Mouse (Mus musculus) limb, embryonic 11.5 days (tissue): ENCODE results near the gene Kmt2b. TPM values are rescaled to one million over a fixed set of nuclear protein-coding genes. Genes with fewer than 3 reads are reported as not detected.
A peak's percentile ranks its signal among the peaks of the same experiment; 100 is the strongest.

Experiments
- ATAC-seq: fragments of 200-750 bp; cut with Nextera tagmentation; 2 replicates; pipeline ENCODE4 v1.8.0; 2017; ENCODE audit warnings: low read depth; ENCODE audit not compliant: insufficient number of reproducible peaks, low FRiP score, low TSS enrichment
- DNase-seq: peaks from one replicate; pipeline ENCODE4 v3.0.0-alpha.2; 2015; ENCODE audit warnings: low spot score
- H3K27ac ChIP-seq: fragments of 300-500 bp; sonication (generic); replicated peaks from 2 replicates; pipeline ENCODE4 v1.5.1; 2014; ENCODE audit warnings: low read depth, mild to moderate bottlenecking, low read length
- H3K27me3 ChIP-seq: fragments of 300-500 bp; sonication (generic); 2 replicates; pipeline ENCODE4 v1.6.1; 2014; ENCODE audit warnings: mild to moderate bottlenecking, low read length, mixed read lengths; ENCODE audit not compliant: control insufficient read depth, insufficient read depth
- H3K36me3 ChIP-seq: fragments of 300-500 bp; sonication (generic); 2 replicates; pipeline ENCODE4 v1.6.1; 2014; ENCODE audit warnings: mild to moderate bottlenecking, low read length, moderate library complexity, mixed read lengths; ENCODE audit not compliant: control insufficient read depth, insufficient read depth
- H3K4me1 ChIP-seq: fragments of 300-500 bp; sonication (generic); 2 replicates; pipeline ENCODE4 v1.6.1; 2014; ENCODE audit warnings: low read length, mixed read lengths; ENCODE audit not compliant: control insufficient read depth, insufficient read depth
- H3K4me2 ChIP-seq: fragments of 300-500 bp; sonication (generic); 2 replicates; pipeline ENCODE4 v1.6.1; 2014; ENCODE audit warnings: low read depth, mild to moderate bottlenecking, moderate library complexity; ENCODE audit not compliant: severe bottlenecking
- H3K4me3 ChIP-seq: fragments of 300-500 bp; sonication (generic); 2 replicates; pipeline ENCODE4 v1.5.1; 2014; ENCODE audit warnings: low read depth, low read length
- H3K9ac ChIP-seq: fragments of 300-500 bp; sonication (generic); 2 replicates; pipeline ENCODE4 v1.6.1; 2014; ENCODE audit warnings: mild to moderate bottlenecking, low read length
- H3K9me3 ChIP-seq: fragments of 300-500 bp; sonication (generic); 2 replicates; pipeline ENCODE4 v1.6.1; 2016; ENCODE audit warnings: low read length; ENCODE audit not compliant: control insufficient read depth
- WGBS: fragments of 180-500 bp; shearing (Covaris S2); extraction: QIAGEN DNeasy Blood & Tissue Kit; methylation state at CpG from one replicate; pipeline ENCODE4 v1.1.7; 2014; 5-methylcytosine and 5-hydroxymethylcytosine counted together
- polyA plus RNA-seq: library from polyadenylated mRNA; unstranded; fragments of >200 nt; fragmentation: Nextera tagmentation; extraction: Ambion mirVana; gene quantifications from 2 replicates; pipeline ENCODE4 v1.2.1, GENCODE M21; 2014

Kmt2b gene
- polyA plus RNA-seq, 1 experiment from 2014 or later: 11.9 TPM

- H3K9me3 ChIP-seq: no peaks in the 10 kb centered on the region
- H3K4me1 ChIP-seq: peaks cover 11% of the 10 kb centered on the region
- peak overlapping the region; percentile 91 for H3K27ac ChIP-seq
- no peaks in the 10 kb centered on the region for H3K27me3 ChIP-seq
- ATAC-seq (peak; percentile 22; the same call in 1 of the 2 replicates), DNase-seq (peak; percentile 58)
- peak overlapping the region; percentile 92 for H3K9ac ChIP-seq
- peak overlapping the region; percentile 84 for H3K4me3 ChIP-seq
- peaks cover 24% of the 10 kb centered on the region for H3K36me3 ChIP-seq
- WGBS: under 1% methylated on average over 61 of the region's 67 CpGs
- peak overlapping the region; percentile 84 for H3K4me2 ChIP-seq
These were observed 471 bp downstream of the Kmt2b start for GRCm38 (mm10) chr7:30587842-30588667.

GRCm38 (mm10) chr7:30586455-30587020 is 2.0 kb downstream of the Kmt2b start:
- no peaks in the 10 kb centered on the region for H3K27me3 ChIP-seq
- 92% methylated on average over 28 of the region's 28 CpGs for WGBS
- H3K4me1 ChIP-seq: peaks cover 11% of the 10 kb centered on the region
- 0 out of 2 replicates have a peak overlapping the region, but pooled peaks have one; percentile 6 for H3K4me3 ChIP-seq
- DNase-seq (no peak), ATAC-seq (no peak)
- peaks cover 35% of the 10 kb centered on the region for H3K36me3 ChIP-seq
- H3K4me2 ChIP-seq: no peak overlapping the region
- no peaks in the 10 kb centered on the region for H3K9me3 ChIP-seq
- no peak overlapping the region for H3K9ac ChIP-seq
- no peak overlapping the region for H3K27ac ChIP-seq

- H3K4me2 ChIP-seq: no peak overlapping the region
- no peak for ATAC-seq
- H3K27me3 ChIP-seq: no peaks in the 10 kb centered on the region
- 93% methylated on average over 7 of the region's 7 CpGs for WGBS
- peaks cover 11% of the 10 kb centered on the region for H3K4me1 ChIP-seq
- no peak for DNase-seq
- H3K9ac ChIP-seq: no peak overlapping the region
- H3K27ac ChIP-seq: no peak overlapping the region
- H3K9me3 ChIP-seq: no peaks in the 10 kb centered on the region
- peaks cover 44% of the 10 kb centered on the region for H3K36me3 ChIP-seq
- H3K4me3 ChIP-seq: no peak overlapping the region; the same call in 1 of the 2 replicates
These were observed 3.4 kb downstream of the Kmt2b start for GRCm38 (mm10) chr7:30585170-30585569.

GRCm38 (mm10) chr7:30584339-30584738 is 4.2 kb downstream of the Kmt2b start:
- 94% methylated on average over 10 of the region's 10 CpGs for WGBS
- no peaks in the 10 kb centered on the region for H3K27me3 ChIP-seq
- no peak for DNase-seq
- no peak overlapping the region for H3K4me3 ChIP-seq
- H3K36me3 ChIP-seq: peaks cover 51% of the 10 kb centered on the region
- no peak overlapping the region for H3K27ac ChIP-seq
- H3K4me2 ChIP-seq: no peak overlapping the region
- H3K9ac ChIP-seq: no peak overlapping the region
- no peaks in the 10 kb centered on the region for H3K9me3 ChIP-seq
- peaks cover 6% of the 10 kb centered on the region for H3K4me1 ChIP-seq
- ATAC-seq: no peak

- Histone ChIP-seq H3K4me2 (no peak overlapping the region), H3K4me3 (no peak overlapping the region), H3K4me1 (no peaks in the 10 kb centered on the region), H3K27ac (no peak overlapping the region), H3K27me3 (no peaks in the 10 kb centered on the region), H3K9ac (no peak overlapping the region), H3K9me3 (no peaks in the 10 kb centered on the region), H3K36me3 (peaks cover 68% of the 10 kb centered on the region)
- 95% methylated on average over 16 of the region's 16 CpGs for WGBS
- ATAC-seq: no peak
- no peak for DNase-seq
These were observed 7.0 kb downstream of the Kmt2b start for GRCm38 (mm10) chr7:30581547-30581946.

- H3K27me3 ChIP-seq: no peaks in the 10 kb centered on the region
- DNase-seq (no peak), ATAC-seq (no peak)
- H3K4me1 ChIP-seq: no peaks in the 10 kb centered on the region
- no peak overlapping the region for H3K4me2 ChIP-seq
- H3K9ac ChIP-seq: no peak overlapping the region
- 0 out of 2 replicates have a peak overlapping the region, but pooled peaks have one; percentile 2 for H3K4me3 ChIP-seq
- WGBS: 90% methylated on average over 8 of the region's 8 CpGs
- H3K27ac ChIP-seq: no peak overlapping the region
- no peaks in the 10 kb centered on the region for H3K9me3 ChIP-seq
- H3K36me3 ChIP-seq: peaks cover 73% of the 10 kb centered on the region
These were observed 8.6 kb downstream of the Kmt2b start for GRCm38 (mm10) chr7:30579950-30580349.

GRCm38 (mm10) chr7:30572969-30573368 is 15.6 kb downstream of the Kmt2b start:
- H3K9me3 ChIP-seq: no peaks in the 10 kb centered on the region
- H3K4me1 ChIP-seq: no peaks in the 10 kb centered on the region
- no peak overlapping the region for H3K4me2 ChIP-seq
- 86% methylated on average over 2 of the region's 2 CpGs for WGBS
- DNase-seq (no peak), ATAC-seq (no peak)
- H3K27ac ChIP-seq: no peak overlapping the region
- no peak overlapping the region for H3K4me3 ChIP-seq
- H3K36me3 ChIP-seq: peaks cover 67% of the 10 kb centered on the region
- H3K9ac ChIP-seq: no peak overlapping the region
- H3K27me3 ChIP-seq: no peaks in the 10 kb centered on the region

GRCm38 (mm10) chr7:30572389-30572788 is 16.1 kb downstream of the Kmt2b start:
- 92% methylated on average over 5 of the region's 5 CpGs for WGBS
- Histone ChIP-seq H3K27me3 (no peaks in the 10 kb centered on the region), H3K4me1 (no peaks in the 10 kb centered on the region), H3K27ac (no peak overlapping the region), H3K4me2 (no peak overlapping the region), H3K36me3 (peaks cover 61% of the 10 kb centered on the region), H3K9me3 (no peaks in the 10 kb centered on the region), H3K4me3 (no peak overlapping the region), H3K9ac (no peak overlapping the region)
- ATAC-seq (no peak), DNase-seq (no peak)
